Mouse (Mus musculus) left cerebral cortex, adult 18-20 months (tissue): ENCODE measurements at regions not wholly inside any gene's neighbourhood (a gene's known extent, or its start where the extent isn't known, plus 50 kb on each side); places are given as distances from the start of the nearest gene placed in this dataset.
A peak's percentile ranks its signal among the peaks of the same experiment; 100 is the strongest.

ENCODE experiments used
- DNase-seq, 2 experiments: peaks; one replicate each; pipeline ENCODE4 v3.0.0; 2021 to 2022; ENCODE audit warnings: low spot score in 2 of 2, mixed read lengths in 1 of 2

GRCm38 (mm10) chr1:48792573-48792972 is 1899.9 kb upstream of the Slc39a10 start:
- no peak for DNase-seq

GRCm38 (mm10) chr1:48753252-48753755 is 1860.7 kb upstream of the Slc39a10 start:
- no peak for DNase-seq

- DNase-seq: no peak
Measured at GRCm38 (mm10) chr1:48733580-48733979, 1840.9 kb upstream of the Slc39a10 start.

GRCm38 (mm10) chr1:48708606-48709005 is 1816.0 kb upstream of the Slc39a10 start:
- DNase-seq: peak in 1 of 2 experiments; percentile 8
